Mouse (Mus musculus): ENCODE data around the gene Ryr2. TPM values are rescaled to one million over a fixed set of nuclear protein-coding genes. Genes with fewer than 3 reads are reported as not detected.

The Ryr2 gene
- polyA plus RNA-seq, 1 experiment from 2014 or later = 0.78 TPM

- Histone ChIP-seq H3K4me2 (replicated peaks; ENCODE audit: low read depth, low read length) (no peak overlapping the region), H3K9ac (replicated peaks; ENCODE audit: low read depth) (no peak overlapping the region), H3K27ac (ENCODE audit: low read length) (no peak overlapping the region), H3K4me1 (ENCODE audit: insufficient read depth, low read depth, low read length) (no peaks in the 10 kb centered on the region), H3K27me3 (replicated peaks; ENCODE audit: insufficient read depth, low read length) (no peaks in the 10 kb centered on the region), H3K9me3 (ENCODE audit: low read length) (no peaks in the 10 kb centered on the region), H3K4me3 (ENCODE audit: low read depth, low read length) (no peak overlapping the region), H3K36me3 (ENCODE audit: insufficient read depth, low read length) (no peaks in the 10 kb centered on the region)
- no peak for DNase-seq (ENCODE audit: low spot score)
- WGBS = 87% methylated on average over 8 of the region's 8 CpGs
- TF ChIP-seq EP300 (IDR thresholded peaks at IDR 0.05) (no peak), CTCF (IDR thresholded peaks at IDR 0.05) (no peak)
- no peak for ATAC-seq
Measured at GRCm38 (mm10) chr13:11772173-11772572, 334.6 kb downstream of the Ryr2 start.

GRCm38 (mm10) chr13:11766899-11767298 is 339.8 kb downstream of the Ryr2 start:
- ATAC-seq = no peak
- H3K4me3 ChIP-seq (ENCODE audit: low read depth, low read length) = no peak overlapping the region
- H3K4me2 ChIP-seq (replicated peaks; ENCODE audit: low read depth, low read length) = no peak overlapping the region
- 88% methylated on average over 2 of the region's 2 CpGs for WGBS
- no peak overlapping the region for H3K9ac ChIP-seq (replicated peaks; ENCODE audit: low read depth)
- no peak overlapping the region for H3K27ac ChIP-seq (ENCODE audit: low read length)
- no peak for DNase-seq (ENCODE audit: low spot score)
- TF ChIP-seq EP300 (IDR thresholded peaks at IDR 0.05) = no peak
- TF ChIP-seq CTCF (IDR thresholded peaks at IDR 0.05) = no peak
- no peaks in the 10 kb centered on the region for H3K36me3 ChIP-seq (ENCODE audit: insufficient read depth, low read length)
- H3K27me3 ChIP-seq (replicated peaks; ENCODE audit: insufficient read depth, low read length) = no peaks in the 10 kb centered on the region
- H3K9me3 ChIP-seq (ENCODE audit: low read length) = no peaks in the 10 kb centered on the region
- no peaks in the 10 kb centered on the region for H3K4me1 ChIP-seq (ENCODE audit: insufficient read depth, low read depth, low read length)

GRCm38 (mm10) chr13:11763925-11764324 is 342.8 kb downstream of the Ryr2 start:
- Histone ChIP-seq H3K4me2 (replicated peaks; ENCODE audit: low read depth, low read length) (no peak overlapping the region), H3K36me3 (ENCODE audit: insufficient read depth, low read length) (no peaks in the 10 kb centered on the region), H3K9me3 (ENCODE audit: low read length) (no peaks in the 10 kb centered on the region), H3K4me3 (ENCODE audit: low read depth, low read length) (no peak overlapping the region), H3K27me3 (replicated peaks; ENCODE audit: insufficient read depth, low read length) (no peaks in the 10 kb centered on the region), H3K9ac (replicated peaks; ENCODE audit: low read depth) (no peak overlapping the region), H3K27ac (ENCODE audit: low read length) (no peak overlapping the region), H3K4me1 (ENCODE audit: insufficient read depth, low read depth, low read length) (no peaks in the 10 kb centered on the region)
- no peak for ATAC-seq
- no peak for DNase-seq (ENCODE audit: low spot score)
- 76% methylated on average over 4 of the region's 4 CpGs for WGBS
- TF ChIP-seq CTCF (IDR thresholded peaks at IDR 0.05) = no peak
- TF ChIP-seq EP300 (IDR thresholded peaks at IDR 0.05) = no peak

- 64% methylated on average over 3 of the region's 3 CpGs for WGBS
- no peaks in the 10 kb centered on the region for H3K27me3 ChIP-seq (replicated peaks; ENCODE audit: insufficient read depth, low read length)
- no peak overlapping the region for H3K9ac ChIP-seq (replicated peaks; ENCODE audit: low read depth)
- no peak for ATAC-seq
- no peaks in the 10 kb centered on the region for H3K4me1 ChIP-seq (ENCODE audit: insufficient read depth, low read depth, low read length)
- no peaks in the 10 kb centered on the region for H3K36me3 ChIP-seq (ENCODE audit: insufficient read depth, low read length)
- no peak overlapping the region for H3K27ac ChIP-seq (ENCODE audit: low read length)
- no peak overlapping the region for H3K4me2 ChIP-seq (replicated peaks; ENCODE audit: low read depth, low read length)
- no peaks in the 10 kb centered on the region for H3K9me3 ChIP-seq (ENCODE audit: low read length)
- TF ChIP-seq EP300 (IDR thresholded peaks at IDR 0.05) (no peak), CTCF (IDR thresholded peaks at IDR 0.05) (peak; percentile 76)
- H3K4me3 ChIP-seq (ENCODE audit: low read depth, low read length) = no peak overlapping the region
- peak; percentile 44 for DNase-seq (ENCODE audit: low spot score)
Measured at GRCm38 (mm10) chr13:11763104-11763503, 343.6 kb downstream of the Ryr2 start.

GRCm38 (mm10) chr13:11757894-11758293 is 348.9 kb downstream of the Ryr2 start:
- Histone ChIP-seq H3K9ac (replicated peaks; ENCODE audit: low read depth) (no peak overlapping the region), H3K9me3 (ENCODE audit: low read length) (no peaks in the 10 kb centered on the region), H3K27me3 (replicated peaks; ENCODE audit: insufficient read depth, low read length) (no peaks in the 10 kb centered on the region), H3K4me1 (ENCODE audit: insufficient read depth, low read depth, low read length) (no peaks in the 10 kb centered on the region), H3K27ac (ENCODE audit: low read length) (no peak overlapping the region), H3K4me2 (replicated peaks; ENCODE audit: low read depth, low read length) (no peak overlapping the region), H3K4me3 (ENCODE audit: low read depth, low read length) (no peak overlapping the region), H3K36me3 (ENCODE audit: insufficient read depth, low read length) (no peaks in the 10 kb centered on the region)
- DNase-seq (ENCODE audit: low spot score) = no peak
- TF ChIP-seq CTCF (IDR thresholded peaks at IDR 0.05) (no peak), EP300 (IDR thresholded peaks at IDR 0.05) (no peak)
- 73% methylated on average over 7 of the region's 7 CpGs for WGBS
- no peak for ATAC-seq

- no peak overlapping the region for H3K9ac ChIP-seq (replicated peaks; ENCODE audit: low read depth)
- no peak overlapping the region for H3K4me3 ChIP-seq (ENCODE audit: low read depth, low read length)
- no peak overlapping the region for H3K27ac ChIP-seq (ENCODE audit: low read length)
- no peaks in the 10 kb centered on the region for H3K27me3 ChIP-seq (replicated peaks; ENCODE audit: insufficient read depth, low read length)
- DNase-seq (ENCODE audit: low spot score) = no peak
- no peaks in the 10 kb centered on the region for H3K36me3 ChIP-seq (ENCODE audit: insufficient read depth, low read length)
- no peaks in the 10 kb centered on the region for H3K4me1 ChIP-seq (ENCODE audit: insufficient read depth, low read depth, low read length)
- no peaks in the 10 kb centered on the region for H3K9me3 ChIP-seq (ENCODE audit: low read length)
- WGBS = 84% methylated on average over 9 of the region's 9 CpGs
- ATAC-seq = no peak
- H3K4me2 ChIP-seq (replicated peaks; ENCODE audit: low read depth, low read length) = no peak overlapping the region
- TF ChIP-seq CTCF (IDR thresholded peaks at IDR 0.05) = no peak
Measured at GRCm38 (mm10) chr13:11745479-11745878, 361.3 kb downstream of the Ryr2 start.

- H3K4me1 ChIP-seq (ENCODE audit: insufficient read depth, low read depth, low read length) = no peaks in the 10 kb centered on the region
- no peaks in the 10 kb centered on the region for H3K27me3 ChIP-seq (replicated peaks; ENCODE audit: insufficient read depth, low read length)
- no peak overlapping the region for H3K9ac ChIP-seq (replicated peaks; ENCODE audit: low read depth)
- H3K4me2 ChIP-seq (replicated peaks; ENCODE audit: low read depth, low read length) = no peak overlapping the region
- H3K36me3 ChIP-seq (ENCODE audit: insufficient read depth, low read length) = no peaks in the 10 kb centered on the region
- ATAC-seq (no peak), DNase-seq (ENCODE audit: low spot score) (no peak)
- H3K27ac ChIP-seq (ENCODE audit: low read length) = no peak overlapping the region
- 86% methylated on average over 12 of the region's 12 CpGs for WGBS
- TF ChIP-seq EP300 (IDR thresholded peaks at IDR 0.05) (no peak), CTCF (IDR thresholded peaks at IDR 0.05) (no peak)
- no peak overlapping the region for H3K4me3 ChIP-seq (ENCODE audit: low read depth, low read length)
- no peaks in the 10 kb centered on the region for H3K9me3 ChIP-seq (ENCODE audit: low read length)
Measured at GRCm38 (mm10) chr13:11738211-11738610, 368.5 kb downstream of the Ryr2 start.

Measured in lung, postnatal 0 days (tissue).